Mouse (Mus musculus): ENCODE data around the gene Amtn. TPM values are rescaled to one million over a fixed set of nuclear protein-coding genes. Genes with fewer than 3 reads are reported as not detected.
"Not testable (repeated sequence)": the region's sequence is repeated elsewhere in the genome, so short reads cannot be mapped to it uniquely, and the experiment has no call there.

Gene Amtn
- not detected in 2 replicates for polyA plus RNA-seq (2015; fragmentation: Nextera tagmentation; extraction: Ambion mirVana)

GRCm38 (mm10) chr5:88375808-88376207 lies at the start of gene Amtn:
Gene Amtn (plus strand): TSS chr5:88376108.
- H3K9me3 ChIP-seq (ENCODE audit: control insufficient read depth, low read length): no peaks in the 10 kb centered on the region
- H3K4me1 ChIP-seq (replicated peaks; ENCODE audit: control insufficient read depth, insufficient read depth, low read length): no peaks in the 10 kb centered on the region
- H3K9ac ChIP-seq (replicated peaks; ENCODE audit: low read depth, low read length): no peak within 1 kb of the TSS
- H3K4me2 ChIP-seq (ENCODE audit: low read length): no peak within 1 kb of the TSS
- no peaks in the 10 kb centered on the region for H3K27me3 ChIP-seq (replicated peaks; ENCODE audit: control insufficient read depth, insufficient read depth, low read length)
- no peaks in the 10 kb centered on the region for H3K36me3 ChIP-seq (ENCODE audit: control insufficient read depth, insufficient read depth)
- no peak for ATAC-seq
- WGBS: 87% methylated on average over 4 of the region's 4 CpGs
- no peak within 1 kb of the TSS for H3K4me3 ChIP-seq (replicated peaks; ENCODE audit: low read length)
- no peak within 1 kb of the TSS for H3K27ac ChIP-seq (ENCODE audit: low read length)

- H3K27ac ChIP-seq (ENCODE audit: low read length); H3K4me1 ChIP-seq (replicated peaks; ENCODE audit: control insufficient read depth, insufficient read depth, low read length); H3K4me3 ChIP-seq (replicated peaks; ENCODE audit: low read length); H3K9me3 ChIP-seq (ENCODE audit: control insufficient read depth, low read length); H3K36me3 ChIP-seq (ENCODE audit: control insufficient read depth, insufficient read depth); H3K4me2 ChIP-seq (ENCODE audit: low read length); ATAC-seq; H3K27me3 ChIP-seq (replicated peaks; ENCODE audit: control insufficient read depth, insufficient read depth, low read length); H3K9ac ChIP-seq (replicated peaks; ENCODE audit: low read depth, low read length): not testable (repeated sequence)
- 42% methylated on average over 2 of the region's 2 CpGs for WGBS
Observed at GRCm38 (mm10) chr5:88348533-88348932, 27.4 kb upstream of the Amtn start.

- ATAC-seq: no peak
Observed at GRCm38 (mm10) chr5:88364768-88365167, 11.1 kb upstream of the Amtn start.

GRCm38 (mm10) chr5:88366886-88367285 lies 9.0 kb upstream of the Amtn start:
- H3K4me1 ChIP-seq (replicated peaks; ENCODE audit: control insufficient read depth, insufficient read depth, low read length): no peaks in the 10 kb centered on the region
- no peak overlapping the region for H3K9ac ChIP-seq (replicated peaks; ENCODE audit: low read depth, low read length)
- no peak overlapping the region for H3K4me2 ChIP-seq (ENCODE audit: low read length)
- WGBS: 73% methylated on average over 1 of the region's 1 CpGs
- no peak overlapping the region for H3K4me3 ChIP-seq (replicated peaks; ENCODE audit: low read length)
- no peak for ATAC-seq
- H3K27me3 ChIP-seq (replicated peaks; ENCODE audit: control insufficient read depth, insufficient read depth, low read length): no peaks in the 10 kb centered on the region
- H3K9me3 ChIP-seq (ENCODE audit: control insufficient read depth, low read length): no peaks in the 10 kb centered on the region
- H3K27ac ChIP-seq (ENCODE audit: low read length): no peak overlapping the region
- no peaks in the 10 kb centered on the region for H3K36me3 ChIP-seq (ENCODE audit: control insufficient read depth, insufficient read depth)

More at GRCm38 (mm10) chr5:88364768-88365167, 11.1 kb upstream of the Amtn start:
- Histone ChIP-seq H3K4me1 (replicated peaks; ENCODE audit: control insufficient read depth, insufficient read depth, low read length) (no peaks in the 10 kb centered on the region), H3K27ac (ENCODE audit: low read length) (no peak overlapping the region), H3K27me3 (replicated peaks; ENCODE audit: control insufficient read depth, insufficient read depth, low read length) (no peaks in the 10 kb centered on the region), H3K9me3 (ENCODE audit: control insufficient read depth, low read length) (no peaks in the 10 kb centered on the region), H3K4me3 (replicated peaks; ENCODE audit: low read length) (no peak overlapping the region), H3K36me3 (ENCODE audit: control insufficient read depth, insufficient read depth) (no peaks in the 10 kb centered on the region), H3K9ac (replicated peaks; ENCODE audit: low read depth, low read length) (no peak overlapping the region), H3K4me2 (ENCODE audit: low read length) (no peak overlapping the region)
- 6% methylated on average over 5 of the region's 5 CpGs for WGBS

- no peaks in the 10 kb centered on the region for H3K36me3 ChIP-seq (ENCODE audit: control insufficient read depth, insufficient read depth)
- WGBS: 70% methylated on average over 6 of the region's 6 CpGs
- no peak for ATAC-seq
Observed at GRCm38 (mm10) chr5:88370578-88371232, 5.2 kb upstream of the Amtn start.

GRCm38 (mm10) chr5:88372563-88372962 lies 3.3 kb upstream of the Amtn start:
- H3K4me3 ChIP-seq (replicated peaks; ENCODE audit: low read length): no peak overlapping the region
- H3K27me3 ChIP-seq (replicated peaks; ENCODE audit: control insufficient read depth, insufficient read depth, low read length): no peaks in the 10 kb centered on the region
- no peaks in the 10 kb centered on the region for H3K4me1 ChIP-seq (replicated peaks; ENCODE audit: control insufficient read depth, insufficient read depth, low read length)
- no peak overlapping the region for H3K27ac ChIP-seq (ENCODE audit: low read length)
- no peaks in the 10 kb centered on the region for H3K36me3 ChIP-seq (ENCODE audit: control insufficient read depth, insufficient read depth)
- no peak overlapping the region for H3K9ac ChIP-seq (replicated peaks; ENCODE audit: low read depth, low read length)
- no peak for ATAC-seq
- WGBS: 87% methylated on average over 6 of the region's 6 CpGs
- H3K4me2 ChIP-seq (ENCODE audit: low read length): no peak overlapping the region
- no peaks in the 10 kb centered on the region for H3K9me3 ChIP-seq (ENCODE audit: control insufficient read depth, low read length)

More at GRCm38 (mm10) chr5:88370578-88371232, 5.2 kb upstream of the Amtn start:
- Histone ChIP-seq H3K9me3 (ENCODE audit: control insufficient read depth, low read length) (no peaks in the 10 kb centered on the region), H3K4me2 (ENCODE audit: low read length) (no peak overlapping the region), H3K9ac (replicated peaks; ENCODE audit: low read depth, low read length) (no peak overlapping the region), H3K4me1 (replicated peaks; ENCODE audit: control insufficient read depth, insufficient read depth, low read length) (no peaks in the 10 kb centered on the region), H3K27ac (ENCODE audit: low read length) (no peak overlapping the region), H3K4me3 (replicated peaks; ENCODE audit: low read length) (no peak overlapping the region), H3K27me3 (replicated peaks; ENCODE audit: control insufficient read depth, insufficient read depth, low read length) (no peaks in the 10 kb centered on the region)

GRCm38 (mm10) chr5:88391960-88392359 lies 16.1 kb downstream of the Amtn start:
- not testable (repeated sequence) for H3K4me3 ChIP-seq (replicated peaks; ENCODE audit: low read length); H3K4me2 ChIP-seq (ENCODE audit: low read length); H3K27me3 ChIP-seq (replicated peaks; ENCODE audit: control insufficient read depth, insufficient read depth, low read length); H3K4me1 ChIP-seq (replicated peaks; ENCODE audit: control insufficient read depth, insufficient read depth, low read length); H3K9ac ChIP-seq (replicated peaks; ENCODE audit: low read depth, low read length); H3K36me3 ChIP-seq (ENCODE audit: control insufficient read depth, insufficient read depth); ATAC-seq; H3K27ac ChIP-seq (ENCODE audit: low read length); H3K9me3 ChIP-seq (ENCODE audit: control insufficient read depth, low read length)
- 83% methylated on average over 2 of the region's 2 CpGs for WGBS

GRCm38 (mm10) chr5:88398581-88398980 lies 22.7 kb downstream of the Amtn start:
- Histone ChIP-seq H3K4me2 (ENCODE audit: low read length) (no peak overlapping the region), H3K4me3 (replicated peaks; ENCODE audit: low read length) (no peak overlapping the region), H3K4me1 (replicated peaks; ENCODE audit: control insufficient read depth, insufficient read depth, low read length) (no peaks in the 10 kb centered on the region), H3K36me3 (ENCODE audit: control insufficient read depth, insufficient read depth) (no peaks in the 10 kb centered on the region), H3K9me3 (ENCODE audit: control insufficient read depth, low read length) (no peaks in the 10 kb centered on the region), H3K27me3 (replicated peaks; ENCODE audit: control insufficient read depth, insufficient read depth, low read length) (no peaks in the 10 kb centered on the region), H3K9ac (replicated peaks; ENCODE audit: low read depth, low read length) (no peak overlapping the region), H3K27ac (ENCODE audit: low read length) (no peak overlapping the region)
- WGBS: 74% methylated on average over 5 of the region's 5 CpGs
- no peak for ATAC-seq

- Histone ChIP-seq H3K9ac (replicated peaks; ENCODE audit: low read depth, low read length) (no peak overlapping the region), H3K9me3 (ENCODE audit: control insufficient read depth, low read length) (no peaks in the 10 kb centered on the region), H3K27ac (ENCODE audit: low read length) (no peak overlapping the region), H3K27me3 (replicated peaks; ENCODE audit: control insufficient read depth, insufficient read depth, low read length) (no peaks in the 10 kb centered on the region), H3K4me2 (ENCODE audit: low read length) (no peak overlapping the region), H3K4me3 (replicated peaks; ENCODE audit: low read length) (no peak overlapping the region), H3K36me3 (ENCODE audit: control insufficient read depth, insufficient read depth) (no peaks in the 10 kb centered on the region), H3K4me1 (replicated peaks; ENCODE audit: control insufficient read depth, insufficient read depth, low read length) (no peaks in the 10 kb centered on the region)
- ATAC-seq: peak; percentile 36; the same call in 1 of the 2 replicates
- 7% methylated on average over 6 of the region's 6 CpGs for WGBS
Observed at GRCm38 (mm10) chr5:88399849-88400248, 23.9 kb downstream of the Amtn start.

- WGBS: 45% methylated on average over 3 of the region's 3 CpGs
- no peak overlapping the region for H3K27ac ChIP-seq (ENCODE audit: low read length)
- no peak overlapping the region for H3K9ac ChIP-seq (replicated peaks; ENCODE audit: low read depth, low read length)
- no peaks in the 10 kb centered on the region for H3K27me3 ChIP-seq (replicated peaks; ENCODE audit: control insufficient read depth, insufficient read depth, low read length)
- H3K36me3 ChIP-seq (ENCODE audit: control insufficient read depth, insufficient read depth): no peaks in the 10 kb centered on the region
- H3K4me1 ChIP-seq (replicated peaks; ENCODE audit: control insufficient read depth, insufficient read depth, low read length): no peaks in the 10 kb centered on the region
- no peaks in the 10 kb centered on the region for H3K9me3 ChIP-seq (ENCODE audit: control insufficient read depth, low read length)
- ATAC-seq: 0 out of 2 replicates have a peak, but pooled peaks have one; percentile 57
- no peak overlapping the region for H3K4me3 ChIP-seq (replicated peaks; ENCODE audit: low read length)
- no peak overlapping the region for H3K4me2 ChIP-seq (ENCODE audit: low read length)
Observed at GRCm38 (mm10) chr5:88401464-88401863, 25.6 kb downstream of the Amtn start.

Measured in forebrain, embryonic 16.5 days (tissue).